Mouse (Mus musculus) liver, embryonic 16.5 days (tissue): ENCODE measurements around the gene Tespa1. TPM values are rescaled to one million over a fixed set of nuclear protein-coding genes. Genes with fewer than 3 reads are reported as not detected.
"Not testable (repeated sequence)": the region's sequence is repeated elsewhere in the genome, so short reads cannot be mapped to it uniquely, and the experiment has no call there.

Experiments used
- ATAC-seq: fragments of 200-750 bp; cut with Nextera tagmentation; 2 replicates; pipeline ENCODE4 v1.8.0; 2017; ENCODE audit warnings: low read depth, mild to moderate bottlenecking, moderate number of reproducible peaks, moderate library complexity
- H3K27ac ChIP-seq: fragments of 300-500 bp; sonication (generic); 2 replicates; pipeline ENCODE4 v1.5.1; 2014; ENCODE audit warnings: mild to moderate bottlenecking, low read length
- H3K27me3 ChIP-seq: fragments of 300-500 bp; sonication (generic); 2 replicates; pipeline ENCODE4 v1.6.1; 2014; ENCODE audit warnings: low read depth, low read length, mixed read lengths; ENCODE audit not compliant: control insufficient read depth, insufficient read depth
- H3K36me3 ChIP-seq: fragments of 300-500 bp; sonication (generic); 2 replicates; pipeline ENCODE4 v1.6.1; 2014; ENCODE audit warnings: mild to moderate bottlenecking; ENCODE audit not compliant: control insufficient read depth, insufficient read depth
- H3K4me1 ChIP-seq: fragments of 300-500 bp; sonication (generic); 2 replicates; pipeline ENCODE4 v1.6.1; 2014; ENCODE audit warnings: low read depth, low read length, mixed read lengths; ENCODE audit not compliant: control insufficient read depth
- H3K4me2 ChIP-seq: fragments of 300-500 bp; sonication (generic); 2 replicates; pipeline ENCODE4 v1.6.1; 2014; ENCODE audit warnings: low read depth, low read length, mixed read lengths
- H3K4me3 ChIP-seq: fragments of 300-500 bp; sonication (generic); 2 replicates; pipeline ENCODE4 v1.5.1; 2014; ENCODE audit warnings: low read depth, mild to moderate bottlenecking, low read length
- H3K9ac ChIP-seq: fragments of 300-500 bp; sonication (generic); 2 replicates; pipeline ENCODE4 v1.6.1; 2014; ENCODE audit warnings: low read depth, low read length
- H3K9me3 ChIP-seq: fragments of 300-500 bp; sonication (generic); replicated peaks from 2 replicates; pipeline ENCODE4 v1.6.1; 2016; ENCODE audit warnings: low read length; ENCODE audit not compliant: control insufficient read depth
- WGBS: fragments of 180-500 bp; shearing (Covaris S2); extraction: QIAGEN DNeasy Blood & Tissue Kit; methylation state at CpG from one replicate; pipeline ENCODE4 v1.1.7; 2014; ENCODE audit not compliant: insufficient replicate concordance; 5-methylcytosine and 5-hydroxymethylcytosine counted together
- polyA plus RNA-seq: library from polyadenylated mRNA; unstranded; fragments of >200 nt; fragmentation: Nextera tagmentation; extraction: Ambion mirVana; gene quantifications from 2 replicates; pipeline ENCODE4 v1.2.1, GENCODE M21; 2015

Gene Tespa1
- polyA plus RNA-seq, 1 experiment from 2014 or later, result 1.2 TPM

DNA sequence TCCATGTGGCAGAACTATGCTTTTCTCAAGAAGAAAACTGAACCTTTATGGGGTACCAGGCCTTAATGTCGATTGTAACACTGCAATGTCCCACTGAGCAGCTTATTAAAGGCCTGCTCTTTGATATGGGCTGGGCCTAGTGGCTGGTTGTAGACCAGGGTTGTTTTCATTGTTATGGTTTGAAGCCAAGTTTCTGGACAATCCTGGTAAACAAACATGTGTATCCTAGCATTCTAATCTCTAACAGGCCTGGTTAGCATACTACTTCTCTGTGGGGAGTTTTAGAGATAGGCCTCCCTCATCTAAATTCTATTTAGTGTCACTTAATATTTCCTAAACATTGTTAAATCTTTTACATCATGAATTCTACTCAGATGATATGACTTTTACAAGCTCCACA lies 49.0 kb downstream of the Tespa1 start:
- Histone ChIP-seq H3K4me3 (no peak overlapping the region), H3K27me3 (no peaks in the 10 kb centered on the region), H3K9ac (no peak overlapping the region), H3K4me2 (no peak overlapping the region), H3K9me3 (no peaks in the 10 kb centered on the region), H3K36me3 (no peaks in the 10 kb centered on the region), H3K4me1 (no peaks in the 10 kb centered on the region), H3K27ac (no peak overlapping the region)
- WGBS, result 57% methylated on average over 1 of the region's 1 CpGs
- ATAC-seq, result no peak

DNA sequence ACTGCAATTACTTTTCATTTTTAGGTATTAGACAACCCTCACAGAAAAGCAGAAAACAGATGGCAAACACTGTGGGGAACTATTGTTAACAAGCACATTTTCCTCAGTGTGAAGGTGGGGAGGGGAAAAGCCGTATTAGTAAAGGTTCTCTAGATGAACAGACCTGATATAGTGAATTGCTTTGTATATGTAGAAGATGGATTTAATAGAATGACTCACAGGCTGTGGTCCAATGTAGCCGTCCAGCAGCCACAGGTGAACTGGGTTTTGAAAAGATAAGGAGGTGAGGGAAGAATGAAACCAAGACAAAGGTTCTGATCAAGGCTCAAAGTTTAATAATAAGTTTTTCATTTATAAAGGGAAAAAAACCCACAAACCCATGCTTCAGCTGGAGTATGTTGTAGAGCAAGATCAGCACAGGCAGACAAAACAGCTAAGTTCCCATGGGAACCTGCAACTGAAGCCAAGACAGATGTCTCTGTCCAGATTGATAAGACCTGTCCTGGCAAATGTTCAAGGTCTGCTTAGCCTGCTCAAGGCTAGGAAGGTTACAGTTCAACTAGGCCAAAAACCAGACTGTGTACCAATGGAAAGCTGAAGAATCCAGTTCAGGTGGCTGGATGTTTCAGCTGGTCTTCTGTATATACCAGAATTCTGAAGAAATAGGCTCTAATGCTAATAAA lies 50.0 kb downstream of the Tespa1 start:
- H3K4me3 ChIP-seq, result no peak overlapping the region
- H3K9ac ChIP-seq, result no peak overlapping the region
- peak; percentile 66 for ATAC-seq
- H3K27me3 ChIP-seq, result no peaks in the 10 kb centered on the region
- no peak overlapping the region for H3K27ac ChIP-seq
- no peaks in the 10 kb centered on the region for H3K36me3 ChIP-seq
- WGBS, result 29% methylated on average over 2 of the region's 2 CpGs
- no peak overlapping the region for H3K4me2 ChIP-seq
- H3K4me1 ChIP-seq, result no peaks in the 10 kb centered on the region
- no peaks in the 10 kb centered on the region for H3K9me3 ChIP-seq

DNA sequence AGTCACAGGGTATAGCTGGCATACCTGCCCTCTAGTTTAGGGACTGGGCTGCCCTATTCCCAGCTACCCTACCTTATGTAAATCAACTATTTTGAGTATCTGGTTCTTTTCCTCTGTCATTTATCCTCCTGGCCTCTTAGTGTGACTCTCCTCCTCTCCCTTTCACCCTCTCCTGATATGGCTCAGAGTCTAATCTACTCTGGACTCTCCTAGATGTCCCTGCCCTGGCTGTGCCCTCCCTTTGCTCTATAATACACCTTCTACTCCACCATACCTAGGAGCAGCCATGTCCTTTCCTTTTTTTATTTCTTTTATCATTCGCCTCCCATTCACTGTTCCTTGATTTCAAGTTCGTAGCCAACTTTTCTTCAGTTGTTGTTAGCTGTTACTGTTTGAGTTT lies 52.5 kb downstream of the Tespa1 start:
- Histone ChIP-seq H3K9ac (no peak overlapping the region), H3K27me3 (no peaks in the 10 kb centered on the region), H3K4me1 (no peaks in the 10 kb centered on the region), H3K4me2 (no peak overlapping the region), H3K4me3 (no peak overlapping the region), H3K36me3 (no peaks in the 10 kb centered on the region), H3K9me3 (no peaks in the 10 kb centered on the region), H3K27ac (no peak overlapping the region)
- no peak for ATAC-seq
- WGBS, result 66% methylated on average over 2 of the region's 2 CpGs

DNA sequence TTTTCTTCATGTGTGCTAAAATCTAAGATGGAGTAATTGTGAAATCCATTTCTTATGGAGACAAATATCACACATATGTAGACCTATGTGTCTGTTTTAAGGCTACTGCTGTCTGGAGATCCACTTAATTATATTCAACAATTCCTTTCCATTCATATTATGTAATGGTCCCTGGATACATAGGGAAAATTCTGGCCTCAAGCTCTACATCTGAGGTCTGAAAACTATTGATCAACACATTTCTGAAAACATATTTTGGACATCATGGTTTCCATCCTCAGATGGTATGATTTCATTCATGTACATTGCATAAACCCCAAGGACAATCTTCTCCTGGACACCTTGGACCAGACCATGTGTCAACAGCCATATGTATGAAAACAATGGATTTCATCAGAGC lies 71.6 kb downstream of the Tespa1 start, which contains the start of gene Vmn2r84:
Gene Vmn2r84, minus strand, starts transcription at position 101 of the 400 bp plus-strand sequence.
- Histone ChIP-seq H3K27ac (no peak within 1 kb of the TSS), H3K4me1 (no peaks in the 10 kb centered on the region), H3K27me3 (no peaks in the 10 kb centered on the region), H3K36me3 (no peaks in the 10 kb centered on the region), H3K4me2 (no peak within 1 kb of the TSS), H3K9me3 (no peaks in the 10 kb centered on the region), H3K4me3 (no peak within 1 kb of the TSS), H3K9ac (no peak within 1 kb of the TSS)
- no peak for ATAC-seq

DNA sequence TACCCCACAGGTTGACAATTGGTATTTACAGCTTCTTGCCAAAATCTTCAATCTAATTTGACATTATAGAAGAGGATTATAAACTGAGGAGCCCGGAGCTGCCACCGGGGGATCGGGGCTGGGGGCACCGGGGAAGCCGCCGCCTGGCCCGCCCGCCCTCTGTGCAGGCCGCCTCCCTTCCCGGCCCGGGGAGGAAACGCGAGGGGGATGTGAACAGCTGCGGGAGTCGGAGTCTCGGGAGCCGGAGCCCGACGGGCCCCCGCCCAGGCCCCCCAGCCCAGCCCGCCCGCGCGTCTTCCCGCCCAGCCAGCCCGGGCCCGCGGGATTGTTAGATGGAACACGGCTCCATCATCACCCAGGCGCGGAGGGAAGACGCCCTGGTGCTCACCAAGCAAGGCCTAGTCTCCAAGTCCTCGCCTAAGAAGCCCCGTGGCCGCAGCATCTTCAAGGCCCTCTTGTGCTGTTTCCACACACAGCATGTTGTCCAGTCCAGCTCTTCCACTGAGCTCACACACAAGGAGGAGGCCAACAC lies 89.6 kb downstream of the Tespa1 start:
- H3K36me3 ChIP-seq, H3K4me2 ChIP-seq, H3K27ac ChIP-seq, H3K9me3 ChIP-seq, H3K9ac ChIP-seq, H3K4me1 ChIP-seq, H3K27me3 ChIP-seq, H3K4me3 ChIP-seq: not testable (repeated sequence)
- ATAC-seq, result peak; percentile 59
- WGBS, result 51% methylated on average over 20 of the region's 35 CpGs

Other genes starting within 250 kb of the Tespa1 start
- gene Olfr823, start 207.5 kb upstream of the Tespa1 start, polyA plus RNA-seq, result not detected in 2 replicates
- not detected in 2 replicates for gene Olfr824, start 192.9 kb upstream of the Tespa1 start, polyA plus RNA-seq
- not detected in 2 replicates for gene Olfr825, start 156.1 kb upstream of the Tespa1 start, polyA plus RNA-seq
- gene Olfr826, start 138.7 kb upstream of the Tespa1 start, polyA plus RNA-seq, result not detected in 2 replicates
- gene Olfr827, start 108.5 kb upstream of the Tespa1 start, polyA plus RNA-seq, result not detected in 2 replicates
- not detected in 2 replicates for gene Neurod4, start 42.6 kb upstream of the Tespa1 start, polyA plus RNA-seq
- 0.01 TPM in 1 of 2 replicates, not detected in the other for gene Vmn2r84, start 71.5 kb downstream of the Tespa1 start, polyA plus RNA-seq
- 0.01 TPM in 1 of 2 replicates, not detected in the other for gene Vmn2r85, start 106.8 kb downstream of the Tespa1 start, polyA plus RNA-seq
- not detected in 2 replicates for gene Vmn2r86, start 133.2 kb downstream of the Tespa1 start, polyA plus RNA-seq
- gene Vmn2r87, start 174.5 kb downstream of the Tespa1 start, polyA plus RNA-seq, result not detected in 2 replicates